Mouse (Mus musculus) CD4-positive, CD25-positive, alpha-beta regulatory T cell, adult 4 months (primary cell): Measurements from ENCODE around the gene Tbc1d22b. TPM values are rescaled to one million over a fixed set of nuclear protein-coding genes. Genes with fewer than 3 reads are reported as not detected.
"Not testable (repeated sequence)": the region's sequence is repeated elsewhere in the genome, so short reads cannot be mapped to it uniquely, and the experiment has no call there.

Experiments used
- ATAC-seq: one replicate; pipeline ENCODE4 v1.8.0; 2017
- polyA plus RNA-seq, 2 experiments: library from polyadenylated mRNA; unstranded; fragments of 100-300 nt; shearing (Covaris generic); gene quantifications; one replicate each; pipeline ENCODE4 v1.2.1; 2017

Tbc1d22b gene
- polyA plus RNA-seq, 2 experiments from 2014 or later: 9.5 to 11.2 TPM

- ATAC-seq: no peak
Observed at GRCm38 (mm10) chr17:29596771-29597132, 47.2 kb downstream of the Tbc1d22b start.

- ATAC-seq: no peak
Observed at GRCm38 (mm10) chr17:29599051-29599450, 49.5 kb downstream of the Tbc1d22b start.

DNA sequence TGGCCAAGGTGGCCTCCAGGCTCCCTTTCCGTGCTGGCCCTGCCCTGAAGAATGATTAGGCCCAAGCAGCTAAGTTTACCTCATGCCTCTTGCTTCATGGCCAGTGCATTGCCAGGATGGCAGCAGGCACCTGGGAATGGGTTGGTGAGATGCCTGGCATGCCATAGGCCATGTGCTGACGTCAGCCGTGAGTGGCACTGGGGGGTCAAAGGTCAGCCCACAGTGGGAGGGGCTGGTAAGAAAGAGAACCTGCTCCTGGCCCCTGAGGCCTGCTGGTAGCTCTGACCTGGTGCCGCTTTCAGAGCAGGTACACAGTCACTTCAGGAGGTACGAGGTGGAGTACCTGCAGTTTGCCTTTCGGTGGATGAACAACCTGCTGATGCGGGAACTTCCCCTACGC is 50.0 kb downstream of the Tbc1d22b start:
- no peak for ATAC-seq

DNA sequence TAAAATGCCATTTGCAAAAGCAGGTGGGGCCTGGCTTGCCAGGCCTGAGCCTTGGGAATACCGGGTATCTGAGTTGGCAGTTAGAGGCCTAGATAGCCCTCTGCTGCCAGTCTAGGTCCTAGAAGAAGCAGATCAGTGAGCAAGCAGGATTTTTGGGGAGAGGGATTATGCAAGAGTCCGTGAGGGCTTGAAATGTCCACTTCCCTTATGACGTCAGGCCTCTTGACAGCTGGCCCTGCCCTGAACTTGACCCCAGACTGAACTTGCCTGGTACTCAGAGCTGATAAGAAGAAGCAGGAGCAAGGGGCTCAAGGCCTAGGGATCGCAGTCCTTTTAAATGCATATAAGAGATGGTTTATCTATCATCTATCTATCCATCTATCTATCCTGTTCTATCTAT is 51.8 kb downstream of the Tbc1d22b start:
- ATAC-seq: no peak

GRCm38 (mm10) chr17:29603283-29603682 is 53.7 kb downstream of the Tbc1d22b start:
- ATAC-seq: no peak

DNA sequence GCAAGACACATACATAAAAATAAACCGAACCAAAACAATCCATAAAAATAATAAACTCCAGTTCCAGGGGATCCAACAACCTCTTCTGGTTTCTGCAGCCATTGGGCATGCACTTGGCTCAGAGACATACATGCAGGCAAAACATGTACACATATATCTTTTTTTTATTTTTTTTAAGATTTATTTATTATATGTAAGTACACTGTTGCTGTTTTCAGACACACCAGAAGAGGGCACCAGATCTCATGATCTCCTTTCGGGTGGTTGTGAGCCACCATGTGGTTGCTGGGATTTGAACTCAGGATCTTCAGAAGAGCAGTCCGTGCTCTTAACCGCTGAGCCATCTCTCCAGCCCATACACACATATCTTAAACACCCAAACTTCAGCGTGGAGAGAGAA is 63.9 kb downstream of the Tbc1d22b start:
- not testable (repeated sequence) for ATAC-seq

- peak; percentile 94 for ATAC-seq
Observed at GRCm38 (mm10) chr17:29614115-29615023, 64.8 kb downstream of the Tbc1d22b start, which contains the start of the genes Rnf8 and Gm28043. Gene Rnf8, plus strand, starts transcription at chr17:29614790. Gene Gm28043, plus strand, starts transcription at chr17:29614876.

DNA sequence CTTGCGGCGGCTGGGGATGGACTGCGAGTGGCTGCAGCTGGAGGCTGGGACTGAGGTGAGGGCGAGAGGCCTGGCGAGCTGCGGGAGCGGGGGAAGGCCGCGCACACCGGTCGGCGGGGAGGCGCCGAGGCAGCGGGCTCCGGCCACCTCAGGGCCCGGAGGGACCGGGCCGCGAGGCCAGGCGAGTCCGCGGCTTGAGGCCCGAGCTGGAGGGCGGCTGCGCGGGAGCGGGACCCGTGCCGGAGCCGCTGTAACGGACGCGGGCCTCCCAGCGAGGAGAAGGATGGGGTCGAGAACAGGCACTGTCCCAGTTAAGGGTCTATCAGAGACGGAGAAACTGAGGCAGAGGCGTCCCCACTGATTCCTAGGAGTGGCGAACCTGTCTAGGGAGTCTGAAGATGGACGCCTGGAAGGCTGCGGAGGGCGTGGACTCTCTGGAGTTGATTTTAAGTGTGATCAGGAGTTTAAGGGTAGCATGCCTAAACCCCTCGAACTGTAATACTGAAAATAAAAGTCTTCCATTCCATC is 65.5 kb downstream of the Tbc1d22b start:
- peak; percentile 21 for ATAC-seq

GRCm38 (mm10) chr17:29615616-29616015 is 66.0 kb downstream of the Tbc1d22b start:
- no peak for ATAC-seq

DNA sequence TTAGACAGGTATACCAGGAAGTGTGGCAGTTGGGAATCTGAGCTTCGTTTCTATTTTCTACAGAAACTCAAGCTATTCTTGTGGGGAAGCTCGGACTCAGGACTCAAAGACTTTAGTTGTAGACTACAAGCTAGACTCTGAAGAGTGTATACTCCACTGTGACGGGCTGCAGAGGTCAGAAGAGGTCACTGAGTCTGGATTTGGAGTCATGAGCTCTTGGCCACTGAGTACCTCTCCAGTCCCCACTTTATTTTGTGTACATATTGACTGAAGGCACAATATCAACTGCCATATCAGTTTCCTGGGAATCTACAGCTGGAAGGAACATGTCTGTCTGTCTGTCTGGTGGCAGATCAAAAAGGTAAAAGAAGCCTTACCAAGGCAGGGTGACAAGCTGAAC is 69.6 kb downstream of the Tbc1d22b start:
- no peak for ATAC-seq

GRCm38 (mm10) chr17:29623488-29623887 is 73.9 kb downstream of the Tbc1d22b start:
- ATAC-seq: no peak

- ATAC-seq: no peak
Observed at GRCm38 (mm10) chr17:29627285-29627684, 77.7 kb downstream of the Tbc1d22b start.

- no peak for ATAC-seq
Observed at GRCm38 (mm10) chr17:29628946-29629345, 79.4 kb downstream of the Tbc1d22b start.

DNA sequence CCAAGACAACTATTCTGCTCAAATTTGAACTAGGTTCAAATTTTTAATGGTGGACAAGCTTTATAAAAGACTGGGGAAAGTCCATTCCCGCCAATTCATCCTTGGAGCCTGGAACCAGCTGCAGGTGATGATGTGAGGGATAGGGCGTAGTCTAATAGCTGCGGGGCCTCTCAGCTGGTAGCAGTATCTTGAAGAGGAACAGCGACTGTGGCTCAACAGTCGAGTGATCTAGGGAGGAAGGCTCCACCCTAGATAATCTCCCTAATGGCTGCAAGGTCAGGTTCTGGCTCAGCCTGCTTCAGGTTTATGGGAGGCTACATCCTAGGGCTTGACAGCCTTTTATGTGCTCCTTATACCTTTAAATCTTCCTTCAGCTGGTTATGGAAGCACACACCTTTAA is 80.0 kb downstream of the Tbc1d22b start:
- ATAC-seq: no peak

GRCm38 (mm10) chr17:29632312-29632711 is 82.7 kb downstream of the Tbc1d22b start:
- no peak for ATAC-seq

GRCm38 (mm10) chr17:29635492-29635891 is 85.9 kb downstream of the Tbc1d22b start:
- ATAC-seq: no peak

- no peak for ATAC-seq
Observed at GRCm38 (mm10) chr17:29636118-29636517, 86.5 kb downstream of the Tbc1d22b start.

GRCm38 (mm10) chr17:29637377-29637776 is 87.8 kb downstream of the Tbc1d22b start:
- ATAC-seq: no peak

- ATAC-seq: no peak
Observed at GRCm38 (mm10) chr17:29637895-29638294, 88.3 kb downstream of the Tbc1d22b start.

DNA sequence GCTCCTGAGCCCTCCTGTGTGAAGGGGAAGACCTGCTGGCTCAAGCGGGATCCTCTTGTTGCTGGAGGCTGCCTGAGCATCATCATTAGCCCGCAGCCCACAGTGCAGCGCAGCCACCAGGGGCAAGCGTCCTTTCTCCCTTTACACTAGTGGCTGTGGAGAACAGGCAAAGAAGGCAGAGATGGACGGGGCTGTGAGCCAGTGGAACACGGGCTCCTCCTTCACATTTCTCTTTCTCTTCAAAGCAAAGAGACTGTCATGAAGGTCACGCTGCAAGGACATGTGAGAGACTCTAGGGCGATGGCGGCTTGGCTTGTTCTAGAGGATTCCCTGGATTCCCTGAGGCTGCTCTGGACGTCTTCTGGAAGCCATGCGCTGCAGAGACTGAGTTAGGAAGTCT is 91.4 kb downstream of the Tbc1d22b start:
- no peak for ATAC-seq

DNA sequence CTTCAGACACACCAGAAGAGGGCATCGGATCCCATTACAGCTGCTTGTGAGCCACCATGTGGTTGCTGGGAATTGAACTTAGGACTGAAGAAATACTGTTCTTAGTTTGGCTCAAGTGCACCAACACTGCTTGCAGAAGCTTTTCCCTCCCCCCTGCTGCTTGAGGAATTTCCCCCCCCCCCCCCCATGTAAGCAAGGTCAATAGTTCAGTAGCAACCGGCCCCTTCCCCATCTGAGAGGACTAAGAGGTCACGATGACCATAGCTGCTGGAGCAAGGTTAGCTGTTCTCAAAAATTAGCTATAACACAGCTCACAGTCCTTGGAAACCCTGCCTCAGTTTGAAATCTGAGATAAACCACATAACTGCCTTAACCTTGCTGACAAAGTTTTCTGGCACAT is 92.6 kb downstream of the Tbc1d22b start:
- no peak for ATAC-seq
